Mouse (Mus musculus) gastrocnemius, postnatal 10 days (tissue): Measurements from ENCODE around the gene Ifnb1. TPM values are rescaled to one million over a fixed set of nuclear protein-coding genes. Genes with fewer than 3 reads are reported as not detected.
"Not testable (repeated sequence)": the region's sequence is repeated elsewhere in the genome, so short reads cannot be mapped to it uniquely, and the experiment has no call there.

Experiments used
- DNase-seq: peaks from one replicate; pipeline ENCODE4 v3.0.0; 2021; ENCODE audit warnings: mixed read lengths
- long read RNA-seq, 2 experiments: library from polyadenylated mRNA; stranded (forward); transcript quantifications; one replicate each; pipeline ENCODE4 v2.0.0; 2021
- total RNA-seq, 2 experiments: library from RNA; stranded (reverse); gene quantifications; 2 replicates each; pipeline ENCODE4 v1.2.3; 2021

The Ifnb1 gene
- total RNA-seq: not detected
- long read RNA-seq, experiment 1: 0 reads
- long read RNA-seq, experiment 2: 0 reads

GRCm38 (mm10) chr4:88522674-88523073 is at the start of gene Ifnb1:
TSS of gene Ifnb1 (minus strand) at chr4:88522774.
- DNase-seq: no peak

GRCm38 (mm10) chr4:88571698-88572097 is 49.1 kb upstream of the Ifnb1 start, which contains the start of gene Ifna14:
TSS of gene Ifna14 (minus strand) at chr4:88571798.
- DNase-seq: no peak

GRCm38 (mm10) chr4:88561791-88562190 is 39.2 kb upstream of the Ifnb1 start:
- DNase-seq: no peak

GRCm38 (mm10) chr4:88558145-88558544 is 35.6 kb upstream of the Ifnb1 start, which contains the start of gene Ifna15:
TSS of gene Ifna15 (minus strand) at chr4:88558245.
- not testable (repeated sequence) for DNase-seq

- DNase-seq: peak; percentile 73
Measured at GRCm38 (mm10) chr4:88550161-88550945, 27.8 kb upstream of the Ifnb1 start.

GRCm38 (mm10) chr4:88547986-88548385 is 25.4 kb upstream of the Ifnb1 start:
- DNase-seq: no peak

GRCm38 (mm10) chr4:88543649-88544234 is 21.2 kb upstream of the Ifnb1 start:
- DNase-seq: no peak

GRCm38 (mm10) chr4:88537328-88537727 is 14.8 kb upstream of the Ifnb1 start:
- DNase-seq: no peak

- peak; percentile 12 for DNase-seq
Measured at GRCm38 (mm10) chr4:88536640-88537039, 14.1 kb upstream of the Ifnb1 start.

GRCm38 (mm10) chr4:88535742-88536141 is 13.2 kb upstream of the Ifnb1 start:
- DNase-seq: no peak

- DNase-seq: no peak
Measured at GRCm38 (mm10) chr4:88534903-88535302, 12.3 kb upstream of the Ifnb1 start.

- no peak for DNase-seq
Measured at GRCm38 (mm10) chr4:88533499-88533898, 10.9 kb upstream of the Ifnb1 start.

GRCm38 (mm10) chr4:88530892-88531291 is 8.3 kb upstream of the Ifnb1 start:
- no peak for DNase-seq

- DNase-seq: no peak
Measured at GRCm38 (mm10) chr4:88530271-88530670, 7.7 kb upstream of the Ifnb1 start.

GRCm38 (mm10) chr4:88526379-88527049 is 3.9 kb upstream of the Ifnb1 start:
- DNase-seq: no peak

- no peak for DNase-seq
Measured at GRCm38 (mm10) chr4:88525393-88525792, 2.8 kb upstream of the Ifnb1 start.

GRCm38 (mm10) chr4:88523241-88523640 is 667 bp upstream of the Ifnb1 start:
- peak; percentile 6 for DNase-seq

- DNase-seq: no peak
Measured at GRCm38 (mm10) chr4:88517957-88518356, 4.6 kb downstream of the Ifnb1 start.

GRCm38 (mm10) chr4:88515711-88516211 is 6.8 kb downstream of the Ifnb1 start:
- no peak for DNase-seq

- no peak for DNase-seq
Measured at GRCm38 (mm10) chr4:88515250-88515649, 7.3 kb downstream of the Ifnb1 start.

GRCm38 (mm10) chr4:88514403-88514802 is 8.2 kb downstream of the Ifnb1 start:
- DNase-seq: peak; percentile 44

GRCm38 (mm10) chr4:88513743-88514142 is 8.8 kb downstream of the Ifnb1 start:
- DNase-seq: no peak

- DNase-seq: no peak
Measured at GRCm38 (mm10) chr4:88503753-88504152, 18.8 kb downstream of the Ifnb1 start.
